Mouse (Mus musculus) T-helper 1 cell (primary cell): ENCODE data around the gene BC030499.

Source experiments
- in situ Hi-C: fragments of 300-600 bp; cut with MboI, MseI; formaldehyde crosslinking; loops from one replicate; pipeline ENCODE4 v1.15.1; 2025; ENCODE audit warnings: high pct_unique_total_duplicates

The BC030499 gene

GRCm38 (mm10) chr11:78345801-78346200 is 55.2 kb downstream of the BC030499 start:
- in situ Hi-C loops = no loop called here
